9 mouse cellular contexts compared by ENCODE assay signal in genomic region chr2:45859901-45860331, GRCm38 (mm10).
DNase-seq lines count a peak whose midpoint lies in the region; ATAC-seq and TF ChIP-seq lines count a peak whose summit lies in the region.
"Had no signal": no experiment of that assay in that cellular context is flagged by ENCODE, and none has a peak within 500 bp of the region (broad histone marks: within the 10 kb centered on the region; RNA-seq: fewer than 3 reads in every experiment).

No protein-coding gene starts in this region.

- no peak for TF ChIP-seq CTCF in kidney, postnatal 0 days (IDR thresholded peaks at IDR 0.05; ENCODE audit: low read depth)

- intact Hi-C loops in left cerebral cortex, postnatal 4 days (cut with DNase I) = no loop called here
- intact Hi-C loops in left cerebral cortex, postnatal 36 days (cut with DNase I) = no loop called here

- no peaks in the 10 kb centered on the region for H3K9me3 ChIP-seq in kidney, postnatal 0 days (replicated peaks; ENCODE audit: low read length)
- H3K9me3 ChIP-seq: liver, embryonic 15.5 days; neural tube, embryonic 13.5 days had no signal

- no peaks in the 10 kb centered on the region for H3K36me3 ChIP-seq in kidney, postnatal 0 days (ENCODE audit: insufficient read depth, low read length)
- H3K36me3 ChIP-seq: liver, embryonic 15.5 days; neural tube, embryonic 13.5 days had no signal

- H3K9ac ChIP-seq in kidney, postnatal 0 days (ENCODE audit: low read depth, low read length) = no peak overlapping the region
- H3K9ac ChIP-seq: liver, embryonic 15.5 days; neural tube, embryonic 13.5 days had no signal

- no peak overlapping the region for H3K4me2 ChIP-seq in kidney, postnatal 0 days (ENCODE audit: low read length)
- H3K4me2 ChIP-seq: liver, embryonic 15.5 days; neural tube, embryonic 13.5 days had no signal

- no peak overlapping the region for H3K27ac ChIP-seq in kidney, postnatal 0 days
- H3K27ac ChIP-seq: liver, embryonic 15.5 days; neural tube, embryonic 13.5 days had no signal

- ATAC-seq in kidney, postnatal 0 days (replicated peaks; ENCODE audit: low FRiP score, low read depth) = 0 out of 2 replicates have a peak, but pooled peaks have one; percentile 25

- H3K4me3 ChIP-seq in kidney, postnatal 0 days (replicated peaks; ENCODE audit: low read depth, low read length) = no peak overlapping the region
- H3K4me3 ChIP-seq: liver, embryonic 15.5 days; neural tube, embryonic 13.5 days had no signal

- WGBS in kidney, postnatal 0 days = 65% methylated on average over 4 of the region's 4 CpGs

- DNase-seq in left cerebral cortex, postnatal 4 days = peak; percentile 5
- DNase-seq in left cerebral cortex, postnatal 36 days (ENCODE audit: low spot score in 2 of 2) = no peak
- peak; percentile 12 to 42 for DNase-seq in cerebellum, postnatal 14 days
- DNase-seq in kidney, postnatal 0 days (ENCODE audit: low spot score) = peak; percentile 8
- DNase-seq in lung, postnatal 36 days = peak; percentile 60
- no peak for DNase-seq in ovary, postnatal 10 days (ENCODE audit: low spot score)
- DNase-seq in frontal cortex, postnatal 10 days (ENCODE audit: low spot score in 2 of 2) = no peak

- H3K27me3 ChIP-seq in kidney, postnatal 0 days (ENCODE audit: insufficient read depth, low read length) = no peaks in the 10 kb centered on the region
- H3K27me3 ChIP-seq: liver, embryonic 15.5 days; neural tube, embryonic 13.5 days had no signal

- H3K4me1 ChIP-seq in kidney, postnatal 0 days (replicated peaks; ENCODE audit: insufficient read depth, low read length) = no peaks in the 10 kb centered on the region
- H3K4me1 ChIP-seq: liver, embryonic 15.5 days; neural tube, embryonic 13.5 days had no signal

Comparison
In these comparisons a context has a peak if more than half of its experiments do, and no peak if none do; other contexts are left out.
1. DNase-seq: peak in left cerebral cortex, postnatal 4 days (single experiment), cerebellum, postnatal 14 days (2 of 2), kidney, postnatal 0 days (single experiment) and lung, postnatal 36 days (single experiment); none in left cerebral cortex, postnatal 36 days (0 of 2), ovary, postnatal 10 days (single experiment) and frontal cortex, postnatal 10 days (0 of 2).